Mouse (Mus musculus) CH12.LX (cell line): ENCODE measurements around the gene Cmip. TPM values are rescaled to one million over a fixed set of nuclear protein-coding genes. Genes with fewer than 3 reads are reported as not detected.

ENCODE experiments used
- DNase-seq: peaks from one replicate; pipeline ENCODE4 v3.0.0-alpha.2; 2013; ENCODE audit errors: extremely low read depth
- H3K27ac ChIP-seq: 2 replicates; pipeline ENCODE4 v1.5.1; 2012; ENCODE audit warnings: low read depth, mild to moderate bottlenecking, control low read depth, moderate library complexity; ENCODE audit not compliant: insufficient read depth
- H3K27me3 ChIP-seq: replicated peaks from 2 replicates; pipeline ENCODE3; 2012; ENCODE audit warnings: inconsistent platforms
- H3K36me3 ChIP-seq, 2 experiments: replicated peaks in 1 of 2; 2 replicates each; pipeline versions ENCODE3 to v1.6.1; 2012; ENCODE audit warnings: inconsistent platforms in 1 of 2, low read length in 1 of 2, mild to moderate bottlenecking in 1 of 2, mixed read lengths in 1 of 2, moderate library complexity in 1 of 2; ENCODE audit not compliant: control insufficient read depth in 1 of 2, insufficient read depth in 1 of 2
- H3K4me1 ChIP-seq, 2 experiments: 2 replicates each; pipeline ENCODE4 v1.6.1; 2012; ENCODE audit warnings: inconsistent platforms in 1 of 2, moderate library complexity in 1 of 2; ENCODE audit not compliant: insufficient read depth in 2 of 2, control insufficient read depth in 1 of 2
- H3K4me2 ChIP-seq: 2 replicates; pipeline ENCODE4 v1.6.1; 2012; ENCODE audit warnings: low read depth, mild to moderate bottlenecking, control low read depth; ENCODE audit not compliant: poor library complexity, insufficient read depth, severe bottlenecking
- H3K4me3 ChIP-seq, 3 experiments: fragments of 150-350 bp in 1 of 3; sonication (generic) in 1 of 3; replicated peaks in 1 of 3; 2 replicates each; pipeline versions ENCODE3 to v1.5.1; 2011 to 2012; ENCODE audit warnings: low read depth in 2 of 3, low read length in 2 of 3, mild to moderate bottlenecking in 2 of 3, moderate library complexity in 2 of 3, control low read depth in 1 of 3, improper control_type of control experiment in 1 of 3, inconsistent platforms in 1 of 3, mixed read lengths in 1 of 3; ENCODE audit not compliant: poor library complexity in 1 of 3
- H3K79me2 ChIP-seq: replicated peaks from 2 replicates; pipeline ENCODE4 v1.6.1; 2012; ENCODE audit warnings: mild to moderate bottlenecking, moderate library complexity; ENCODE audit not compliant: control insufficient read depth, poor library complexity, insufficient read depth, severe bottlenecking; ENCODE audit errors: extremely low read depth
- H3K9ac ChIP-seq: 2 replicates; pipeline ENCODE4 v1.6.1; 2012; ENCODE audit warnings: low read depth, mild to moderate bottlenecking, control low read depth, moderate library complexity; ENCODE audit not compliant: insufficient read depth
- H3K9me3 ChIP-seq: replicated peaks from 2 replicates; pipeline ENCODE3; 2012; ENCODE audit warnings: low read length, inconsistent platforms, mixed read lengths
- CHD2 ChIP-seq: IDR thresholded peaks from 2 replicates; pipeline ENCODE4 v1.6.1; 2011; ENCODE audit warnings: low read length, improper control_type of control experiment
- CTCF ChIP-seq, 2 experiments: IDR thresholded peaks in 1 of 2; conservative IDR thresholded peaks in 1 of 2; 2 replicates each; pipeline ENCODE4 v1.5.1; 2011 to 2012; ENCODE audit warnings: low read depth in 2 of 2, low read length in 2 of 2, improper control_type of control experiment in 1 of 2, inconsistent platforms in 1 of 2, mild to moderate bottlenecking in 1 of 2, moderate library complexity in 1 of 2
- EP300 ChIP-seq: IDR thresholded peaks from 2 replicates; pipeline ENCODE4 v1.6.1; 2011; ENCODE audit warnings: low read length, improper control_type of control experiment
- GABPA ChIP-seq: IDR thresholded peaks from 2 replicates; pipeline ENCODE4 v1.6.1; 2012; ENCODE audit warnings: low read depth, low read length, improper control_type of control experiment, inconsistent platforms; ENCODE audit not compliant: insufficient replicate concordance
- IRF4 ChIP-seq: IDR thresholded peaks from 2 replicates; pipeline ENCODE4 v1.6.1; 2014; ENCODE audit warnings: low read depth, mild to moderate bottlenecking, inconsistent platforms, low read length, improper control_type of control experiment
- JUN ChIP-seq: IDR thresholded peaks from 2 replicates; pipeline ENCODE4 v1.6.1; 2011; ENCODE audit warnings: low read depth, mild to moderate bottlenecking, low read length, improper control_type of control experiment, moderate library complexity; ENCODE audit not compliant: insufficient read depth
- JUND ChIP-seq: conservative IDR thresholded peaks from 2 replicates; pipeline ENCODE4 v1.6.1; 2011; ENCODE audit warnings: low read depth, low read length, improper control_type of control experiment
- KAT2A ChIP-seq: IDR thresholded peaks from 2 replicates; pipeline ENCODE4 v1.6.1; 2012; ENCODE audit warnings: low read length, improper control_type of control experiment, inconsistent platforms; ENCODE audit not compliant: insufficient replicate concordance
- MAFK ChIP-seq: IDR thresholded peaks from 2 replicates; pipeline ENCODE4 v1.6.1; 2011; ENCODE audit warnings: low read length, improper control_type of control experiment; ENCODE audit not compliant: insufficient replicate concordance
- MAX ChIP-seq: IDR thresholded peaks from 2 replicates; pipeline ENCODE4 v1.6.1; 2011; ENCODE audit warnings: low read length, improper control_type of control experiment
- NRF1 ChIP-seq: IDR thresholded peaks from 2 replicates; pipeline ENCODE4 v1.6.1; 2014; ENCODE audit warnings: low read depth, mild to moderate bottlenecking, inconsistent platforms, low read length, improper control_type of control experiment, moderate library complexity
- PAX5 ChIP-seq: IDR thresholded peaks from 2 replicates; pipeline ENCODE4 v1.6.1; 2012; ENCODE audit warnings: low read length, inconsistent platforms, mixed read lengths
- POLR2A ChIP-seq: IDR thresholded peaks from 2 replicates; pipeline ENCODE4 v1.6.1; 2011; ENCODE audit warnings: low read depth, mild to moderate bottlenecking, improper control_type of control experiment, low read length
- POLR2AphosphoS2 ChIP-seq: IDR thresholded peaks from 2 replicates; pipeline ENCODE4 v1.6.1; 2011; ENCODE audit warnings: low read depth, low read length, improper control_type of control experiment
- SIN3A ChIP-seq: IDR thresholded peaks from 2 replicates; pipeline ENCODE4 v1.6.1; 2012; ENCODE audit warnings: low read length, improper control_type of control experiment, inconsistent platforms
- TBP ChIP-seq: conservative IDR thresholded peaks from 2 replicates; pipeline ENCODE4 v1.6.1; 2011; ENCODE audit warnings: low read depth, low read length, improper control_type of control experiment
- UBTF ChIP-seq: IDR thresholded peaks from 2 replicates; pipeline ENCODE4 v1.6.1; 2012; ENCODE audit warnings: low read depth, mild to moderate bottlenecking, inconsistent platforms, low read length, improper control_type of control experiment, moderate library complexity
- ZC3H11A ChIP-seq: IDR thresholded peaks from 2 replicates; pipeline ENCODE4 v1.6.1; 2012; ENCODE audit warnings: low read depth, mild to moderate bottlenecking, inconsistent platforms, low read length, improper control_type of control experiment
- ZKSCAN1 ChIP-seq: IDR thresholded peaks from 2 replicates; pipeline ENCODE4 v1.6.1; 2012; ENCODE audit warnings: low read depth, inconsistent platforms, low read length, improper control_type of control experiment, borderline replicate concordance
- ZMIZ1 ChIP-seq: IDR thresholded peaks from 2 replicates; pipeline ENCODE4 v1.6.1; 2012; ENCODE audit warnings: low read depth, mild to moderate bottlenecking, inconsistent platforms, low read length, improper control_type of control experiment
- ZNF384 ChIP-seq: IDR thresholded peaks from 2 replicates; pipeline ENCODE4 v1.6.1; 2012; ENCODE audit warnings: low read depth, low read length, improper control_type of control experiment, inconsistent platforms
- dilution Hi-C: fragments of 300-500 bp; cut with MboI; formaldehyde crosslinking; loops from 2 replicates; pipeline ENCODE4 v1.14.3; 2020; ENCODE audit warnings: low sequenced_read_pairs; ENCODE audit not compliant: extremely low pct_unique_long_range_greater_than_20kb, extremely low pct_ligation_motif_present
- in situ Hi-C: fragments of 300-500 bp; cut with MboI; formaldehyde crosslinking; loops from 3 replicates; pipeline ENCODE4 v1.14.3; 2019; ENCODE audit warnings: low sequenced_read_pairs, low pct_ligation_motif_present, low pct_unique_long_range_greater_than_20kb, mixed read lengths
- polyA plus RNA-seq: library from polyadenylated mRNA; unstranded; fragments of >175 nt; gene quantifications from 2 replicates; pipeline ENCODE4 v1.2.1, GENCODE M21; 2012; ENCODE audit warnings: low read depth; ENCODE audit not compliant: insufficient read length
- total RNA-seq, 2 experiments: library from RNA; depleted of rRNA; stranded (reverse); fragments of 300-350 nt in 1 of 2; fragments of >200 nt in 1 of 2; gene quantifications; 2 replicates each; pipeline ENCODE4 v1.2.3; 2012 to 2014

Gene Cmip
- total and polyA plus RNA-seq, 3 experiments: 5.2 to 39.0 (median 16.5) TPM

DNA sequence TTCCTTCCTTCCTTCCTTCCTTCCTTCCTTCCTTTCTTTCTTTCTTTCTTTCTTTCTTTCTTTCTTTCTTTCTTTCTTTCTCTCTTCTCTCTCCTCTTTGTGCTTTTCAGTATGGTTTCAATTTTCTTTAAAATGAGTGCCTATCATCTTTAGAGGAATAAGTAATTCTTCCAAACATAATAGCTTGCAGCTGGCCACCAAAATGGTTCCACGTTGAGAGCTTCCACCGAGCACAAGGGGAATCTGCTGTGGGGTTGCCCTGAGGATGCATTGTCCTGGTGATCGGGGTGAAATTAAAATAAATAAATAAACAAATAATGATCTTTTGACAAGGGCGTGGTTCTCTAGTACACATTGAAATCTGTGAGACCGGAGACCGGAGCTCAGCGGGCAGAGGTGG lies 152.2 kb downstream of the Cmip start:
- dilution Hi-C loops: no loop called here
- no peaks in the 10 kb centered on the region for H3K27me3 ChIP-seq
- TF ChIP-seq JUND (no peak), UBTF (no peak), TBP (no peak), ZMIZ1 (no peak), POLR2AphosphoS2 (no peak)

DNA sequence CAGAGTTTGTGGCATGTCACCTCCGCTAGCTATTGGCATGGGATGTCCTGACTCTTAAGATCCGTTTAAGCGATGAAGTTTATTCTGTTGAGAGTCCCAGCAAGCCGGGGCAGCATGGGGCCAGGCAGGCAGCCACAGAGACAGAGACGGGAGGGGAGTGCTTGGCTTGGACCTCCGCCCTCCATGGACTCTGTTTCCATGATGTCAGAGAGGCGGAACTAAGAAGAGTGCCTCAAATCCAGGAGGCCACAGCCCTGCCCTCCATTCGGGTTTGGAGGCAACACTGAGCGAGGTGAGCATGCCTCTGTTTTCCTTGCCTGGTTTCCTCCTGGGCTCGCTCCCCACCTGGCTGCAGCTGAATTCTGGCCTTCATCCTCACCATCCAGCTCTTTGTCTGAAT lies 153.5 kb downstream of the Cmip start:
- in situ Hi-C loops: no loop called here
- Histone ChIP-seq H3K36me3 (peaks cover 0 to 77% of the 10 kb centered on the region in 2 experiments), H3K9me3 (no peaks in the 10 kb centered on the region), H3K27me3 (no peaks in the 10 kb centered on the region), H3K4me2 (no peak overlapping the region), H3K27ac (no peak overlapping the region), H3K4me3 (no peak overlapping the region), H3K79me2 (no peaks in the 10 kb centered on the region), H3K4me1 (peaks cover 4 to 35% of the 10 kb centered on the region in 2 experiments; a peak in 3 of 4 replicates), H3K9ac (no peak overlapping the region)
- TF ChIP-seq CTCF (conservative IDR thresholded peaks at IDR 0.05 in 1 of 2, IDR thresholded peaks at IDR 0.05 in 1 of 2; ENCODE audit: low read depth in 2 of 2, low read length in 2 of 2) (no peak), MAFK (no peak), PAX5 (no peak), JUND (no peak), CHD2 (no peak), POLR2A (no peak), ZC3H11A (no peak), IRF4 (no peak), NRF1 (no peak), SIN3A (no peak), GABPA (no peak), ZKSCAN1 (no peak), KAT2A (no peak), ZNF384 (no peak), JUN (no peak), MAX (no peak), EP300 (no peak), TBP (no peak)
- dilution Hi-C loops: no loop called here
- DNase-seq: no peak

More for the DNA sequence above, 152.2 kb downstream of the Cmip start:
- DNase-seq: no peak
- no peaks in the 10 kb centered on the region for H3K9me3 ChIP-seq
- no peak overlapping the region for H3K4me2 ChIP-seq
- H3K9ac ChIP-seq: no peak overlapping the region
- in situ Hi-C loops: no loop called here
- no peaks in the 10 kb centered on the region for H3K79me2 ChIP-seq
- H3K4me1 ChIP-seq: peaks cover 4 to 35% of the 10 kb centered on the region in 2 experiments; a peak in 3 of 4 replicates
- H3K36me3 ChIP-seq: peaks cover 0 to 69% of the 10 kb centered on the region in 2 experiments
- H3K27ac ChIP-seq: no peak overlapping the region
- H3K4me3 ChIP-seq: no peak overlapping the region
